Mouse (Mus musculus) lung, postnatal 4 days (tissue): ENCODE data around the gene Bpnt1.
"Not testable (repeated sequence)": the region's sequence is repeated elsewhere in the genome, so short reads cannot be mapped to it uniquely, and the experiment has no call there.

Source experiments
- DNase-seq, 2 experiments: peaks; one replicate each; pipeline ENCODE4 v3.0.0; 2021

Bpnt1 gene

GRCm38 (mm10) chr1:185331983-185332430 lies at the start of gene Bpnt1:
Gene Bpnt1 (plus strand): TSS chr1:185332149.
- DNase-seq, result peak; percentile 92 to 95

GRCm38 (mm10) chr1:185282846-185283245 lies 49.1 kb upstream of the Bpnt1 start:
- no peak for DNase-seq

- DNase-seq, result no peak
Measured at GRCm38 (mm10) chr1:185283247-185283646, 48.7 kb upstream of the Bpnt1 start.

GRCm38 (mm10) chr1:185284740-185285139 lies 47.2 kb upstream of the Bpnt1 start:
- DNase-seq, result peak; percentile 37 to 67

GRCm38 (mm10) chr1:185285171-185285570 lies 46.8 kb upstream of the Bpnt1 start:
- peak; percentile 64 to 75 for DNase-seq

GRCm38 (mm10) chr1:185287066-185287465 lies 44.9 kb upstream of the Bpnt1 start:
- no peak for DNase-seq

- peak; percentile 22 to 38 for DNase-seq
Measured at GRCm38 (mm10) chr1:185289231-185289630, 42.7 kb upstream of the Bpnt1 start.

- DNase-seq, result no peak
Measured at GRCm38 (mm10) chr1:185291336-185291735, 40.6 kb upstream of the Bpnt1 start.

- DNase-seq, result no peak
Measured at GRCm38 (mm10) chr1:185292646-185293360, 39.1 kb upstream of the Bpnt1 start.

- DNase-seq, result no peak
Measured at GRCm38 (mm10) chr1:185296850-185297249, 35.1 kb upstream of the Bpnt1 start.

- DNase-seq, result no peak
Measured at GRCm38 (mm10) chr1:185298496-185298895, 33.5 kb upstream of the Bpnt1 start.

- no peak for DNase-seq
Measured at GRCm38 (mm10) chr1:185302816-185303215, 29.1 kb upstream of the Bpnt1 start.

- DNase-seq, result no peak
Measured at GRCm38 (mm10) chr1:185306836-185307235, 25.1 kb upstream of the Bpnt1 start.

- no peak for DNase-seq
Measured at GRCm38 (mm10) chr1:185307645-185308044, 24.3 kb upstream of the Bpnt1 start.

- DNase-seq, result no peak
Measured at GRCm38 (mm10) chr1:185308334-185308733, 23.6 kb upstream of the Bpnt1 start.

- no peak for DNase-seq
Measured at GRCm38 (mm10) chr1:185308908-185309307, 23.0 kb upstream of the Bpnt1 start.

- no peak for DNase-seq
Measured at GRCm38 (mm10) chr1:185311949-185312348, 20.0 kb upstream of the Bpnt1 start.

GRCm38 (mm10) chr1:185314546-185314945 lies 17.4 kb upstream of the Bpnt1 start:
- DNase-seq, result no peak

GRCm38 (mm10) chr1:185315846-185316568 lies 15.9 kb upstream of the Bpnt1 start:
- peak in 1 of 2 experiments; percentile 9 for DNase-seq

- DNase-seq, result not testable (repeated sequence)
Measured at GRCm38 (mm10) chr1:185327754-185328345, 4.1 kb upstream of the Bpnt1 start.

- peak; percentile 93 to 94 for DNase-seq
Measured at GRCm38 (mm10) chr1:185328721-185329610, 3.0 kb upstream of the Bpnt1 start, which contains the start of gene Iars2. Gene Iars2 (minus strand): TSS chr1:185329396.

GRCm38 (mm10) chr1:185329851-185330250 lies 2.1 kb upstream of the Bpnt1 start:
- no peak for DNase-seq

- no peak for DNase-seq
Measured at GRCm38 (mm10) chr1:185331364-185331763, 585 bp upstream of the Bpnt1 start.
